ENCODE assay signal across 8 mouse cellular contexts in the genomic region with DNA sequence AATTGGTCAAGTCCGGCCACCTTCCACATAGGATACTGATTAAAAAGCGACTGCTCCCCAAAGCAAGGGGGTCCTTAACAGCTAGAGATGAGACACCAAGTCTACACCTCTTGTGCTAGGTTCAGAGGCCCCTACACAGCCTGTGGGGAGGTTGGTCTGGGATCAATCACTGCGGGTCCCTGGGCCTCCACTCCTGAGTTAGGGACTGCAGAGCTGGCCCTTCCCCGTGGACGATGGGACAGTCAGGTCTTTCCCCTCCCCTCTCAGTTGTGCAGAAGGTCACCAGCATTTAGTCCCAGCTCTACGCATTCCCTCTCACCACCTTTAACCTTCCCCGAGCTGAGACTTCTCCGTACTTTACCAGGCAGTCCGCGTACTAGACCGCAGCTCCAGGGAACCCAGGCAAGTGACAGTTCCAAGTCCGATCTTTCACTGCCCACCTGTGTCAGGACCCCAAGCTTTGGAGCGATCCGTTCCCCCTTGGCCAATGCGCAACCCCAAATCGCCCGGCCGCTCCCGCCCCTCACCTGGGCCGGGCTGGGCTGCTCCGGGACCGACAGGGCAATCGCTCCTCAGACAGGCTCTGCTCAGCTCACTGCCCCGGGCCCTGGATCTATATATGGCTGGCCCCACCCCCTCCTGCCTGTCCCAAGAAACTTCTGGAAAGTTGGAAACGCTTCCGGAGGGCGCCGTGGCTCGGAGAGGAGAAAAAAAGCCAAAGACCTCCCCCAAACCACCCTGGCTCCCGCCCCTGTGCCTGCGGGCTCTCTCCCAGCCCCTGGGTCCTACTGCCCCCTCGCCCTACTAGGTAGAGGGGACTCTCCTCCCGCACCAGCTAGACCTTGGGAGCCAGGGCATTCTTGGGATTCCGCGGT. TPM values are rescaled to one million over a fixed set of nuclear protein-coding genes. Genes with fewer than 3 reads are reported as not detected.
DNase-seq lines count a peak whose midpoint lies in the region; ATAC-seq lines count a peak whose summit lies in the region.

A gene (minus strand): TSS at position 714 of the 875 bp plus-strand sequence.

- peaks cover 53% of the 10 kb centered on the region for H3K4me1 ChIP-seq in intestine, embryonic 14.5 days (replicated peaks; ENCODE audit: control insufficient read depth, insufficient read depth, low read length)
- peaks cover 41% of the 10 kb centered on the region for H3K4me1 ChIP-seq in limb, embryonic 11.5 days (ENCODE audit: control insufficient read depth, insufficient read depth, low read length)
- H3K4me1 ChIP-seq in midbrain, embryonic 14.5 days (ENCODE audit: control insufficient read depth, insufficient read depth, low read length) = peaks cover 57% of the 10 kb centered on the region

- peak within 1 kb of the TSS; percentile 88 for H3K27ac ChIP-seq in intestine, embryonic 14.5 days (ENCODE audit: low read depth)
- H3K27ac ChIP-seq in limb, embryonic 11.5 days (replicated peaks; ENCODE audit: low read depth, low read length) = peak within 1 kb of the TSS; percentile 95
- peak within 1 kb of the TSS; percentile 76 for H3K27ac ChIP-seq in midbrain, embryonic 14.5 days (replicated peaks; ENCODE audit: low read depth, low read length)

- peak within 1 kb of the TSS; percentile 86 for H3K4me2 ChIP-seq in intestine, embryonic 14.5 days (ENCODE audit: low read length)
- H3K4me2 ChIP-seq in limb, embryonic 11.5 days (ENCODE audit: low read depth, severe bottlenecking) = peak within 1 kb of the TSS; percentile 90
- H3K4me2 ChIP-seq in midbrain, embryonic 14.5 days (ENCODE audit: low read length) = peak within 1 kb of the TSS; percentile 64

- peak within 1 kb of the TSS; percentile 67 for H3K4me3 ChIP-seq in intestine, embryonic 14.5 days (ENCODE audit: low read depth, low read length)
- peak within 1 kb of the TSS; percentile 86 for H3K4me3 ChIP-seq in limb, embryonic 11.5 days (ENCODE audit: low read depth, low read length)
- H3K4me3 ChIP-seq in midbrain, embryonic 14.5 days (replicated peaks; ENCODE audit: low read depth, low read length) = peak within 1 kb of the TSS; percentile 37

- WGBS in intestine, embryonic 14.5 days = under 1% methylated on average over 35 of the region's 35 CpGs
- WGBS in limb, embryonic 11.5 days = 0% methylated on average over 34 of the region's 35 CpGs
- 3% methylated on average over 35 of the region's 35 CpGs for WGBS in midbrain, embryonic 14.5 days

- no peaks in the 10 kb centered on the region for H3K9me3 ChIP-seq in intestine, embryonic 14.5 days (ENCODE audit: control insufficient read depth, low read length)
- H3K9me3 ChIP-seq in limb, embryonic 11.5 days (ENCODE audit: control insufficient read depth, low read length) = no peaks in the 10 kb centered on the region
- no peaks in the 10 kb centered on the region for H3K9me3 ChIP-seq in midbrain, embryonic 14.5 days (ENCODE audit: control insufficient read depth, low read length)

- DNase-seq in cerebellum, adult 9-10 months = peak; percentile 14
- no peak for DNase-seq in cerebellum, adult 8-10 months
- DNase-seq in embryo, embryonic 10 days (ENCODE audit: low spot score) = peak; percentile 88
- peak; percentile 85 to 93 for DNase-seq in gastrocnemius, postnatal 4 days (ENCODE audit: low spot score in 2 of 2)
- DNase-seq in intestine, embryonic 14.5 days (ENCODE audit: low spot score) = peak; percentile 91
- peak; percentile 93 for DNase-seq in limb, embryonic 11.5 days (ENCODE audit: low spot score)
- DNase-seq in midbrain, embryonic 14.5 days = peak; percentile 74
- peak; percentile 88 for DNase-seq in testis, postnatal 10 days (ENCODE audit: low spot score)

- peak; percentile 83 for ATAC-seq in intestine, embryonic 14.5 days (replicated peaks; ENCODE audit: low FRiP score, low TSS enrichment, low read depth)
- ATAC-seq in limb, embryonic 11.5 days (ENCODE audit: insufficient number of reproducible peaks, low FRiP score, low TSS enrichment, low read depth) = peak; percentile 81
- ATAC-seq in midbrain, embryonic 14.5 days (ENCODE audit: low FRiP score, low TSS enrichment) = no peak

- no peaks in the 10 kb centered on the region for H3K27me3 ChIP-seq in intestine, embryonic 14.5 days (replicated peaks; ENCODE audit: control insufficient read depth, insufficient read depth, low read length)
- no peaks in the 10 kb centered on the region for H3K27me3 ChIP-seq in limb, embryonic 11.5 days (ENCODE audit: control insufficient read depth, insufficient read depth, low read length)
- no peaks in the 10 kb centered on the region for H3K27me3 ChIP-seq in midbrain, embryonic 14.5 days (ENCODE audit: control insufficient read depth, insufficient read depth, low read length)

- peaks cover 21% of the 10 kb centered on the region for H3K36me3 ChIP-seq in intestine, embryonic 14.5 days (ENCODE audit: control insufficient read depth, insufficient read depth, low read length)
- H3K36me3 ChIP-seq in limb, embryonic 11.5 days (ENCODE audit: control insufficient read depth, insufficient read depth, low read length) = peaks cover 17% of the 10 kb centered on the region
- peaks cover 6% of the 10 kb centered on the region; the same call in 1 of the 2 replicates for H3K36me3 ChIP-seq in midbrain, embryonic 14.5 days (ENCODE audit: control insufficient read depth, insufficient read depth, low read length)

- peak within 1 kb of the TSS; percentile 89 for H3K9ac ChIP-seq in intestine, embryonic 14.5 days (ENCODE audit: low read length)
- H3K9ac ChIP-seq in limb, embryonic 11.5 days (ENCODE audit: low read length) = peak within 1 kb of the TSS; percentile 80
- peak within 1 kb of the TSS; percentile 34 for H3K9ac ChIP-seq in midbrain, embryonic 14.5 days (replicated peaks; ENCODE audit: low read length)

RNA-seq across cellular contexts. Expression of the gene that starts here (rescaled TPM):
- 100 to 1,000 TPM; 409 to 535 TPM for total RNA-seq in gastrocnemius, postnatal 4 days (2021)
- polyA plus RNA-seq in intestine, embryonic 14.5 days (2014; fragmentation: Nextera tagmentation; extraction: Ambion mirVana) = 417 and 502 TPM in 2 replicates
- 413 and 429 TPM in 2 replicates for polyA plus RNA-seq in limb, embryonic 11.5 days (2014; fragmentation: Nextera tagmentation; extraction: Ambion mirVana)
- polyA plus RNA-seq in midbrain, embryonic 14.5 days (2014; fragmentation: Nextera tagmentation; extraction: Ambion mirVana) = 61.6 and 89.0 TPM in 2 replicates

Comparison
In these comparisons a context has a peak if more than half of its experiments do, and no peak if none do; other contexts are left out.
1. H3K9ac ChIP-seq: peak in every context shown above with its lines; median percentile 89 in intestine, embryonic 14.5 days; 80 in limb, embryonic 11.5 days; 34 in midbrain, embryonic 14.5 days.